Mouse (Mus musculus) liver, adult 2 months (tissue): ENCODE results near the gene Prkcb.

Source experiments
- CTCF ChIP-seq: fragments of 200-500 bp; IDR thresholded peaks from 2 replicates; pipeline ENCODE4 v1.5.1; 2011; ENCODE audit warnings: low read depth, low read length, control low read depth
- POLR2A ChIP-seq: fragments of 200-500 bp; IDR thresholded peaks from 2 replicates; pipeline ENCODE4 v1.6.1; 2011; ENCODE audit warnings: low read length, control low read depth; ENCODE audit not compliant: insufficient read depth; ENCODE audit errors: extremely low read depth

DNA sequence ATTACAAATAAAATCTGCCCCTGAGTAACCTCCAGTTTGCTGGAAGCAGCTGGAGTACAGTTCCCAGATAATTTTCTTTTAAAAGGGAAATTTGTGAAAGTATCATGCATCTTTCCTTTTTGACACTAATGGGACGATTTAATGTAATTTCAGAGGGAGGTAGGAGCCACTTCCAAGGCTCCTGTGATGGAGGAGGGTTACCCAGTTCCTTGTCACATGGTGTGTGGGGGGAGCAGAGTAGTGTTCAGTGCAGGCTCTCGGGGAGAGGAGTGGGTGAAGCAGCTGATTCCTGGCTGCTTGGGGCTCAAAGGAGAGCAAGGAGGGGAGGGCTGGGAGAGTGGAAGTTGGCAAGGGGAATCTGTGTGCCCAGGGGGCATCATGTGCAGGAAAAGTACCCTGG is 68.4 kb downstream of the Prkcb start:
- no peak for TF ChIP-seq CTCF
- no peak for TF ChIP-seq POLR2A
